Mouse (Mus musculus) testis, adult 2 months (tissue): ENCODE data around the gene Ssmem1.

ENCODE experiments used
- CTCF ChIP-seq: fragments of 200-500 bp; IDR thresholded peaks from 2 replicates; pipeline ENCODE4 v1.5.1; 2012; ENCODE audit warnings: low read depth, mild to moderate bottlenecking, inconsistent platforms, low read length, moderate library complexity; ENCODE audit not compliant: control insufficient read depth, insufficient read depth, insufficient replicate concordance
- POLR2A ChIP-seq: fragments of 200-500 bp; IDR thresholded peaks from 2 replicates; pipeline ENCODE4 v1.6.1; 2012; ENCODE audit warnings: low read depth, mild to moderate bottlenecking, inconsistent platforms, low read length, moderate library complexity; ENCODE audit not compliant: control insufficient read depth

DNA sequence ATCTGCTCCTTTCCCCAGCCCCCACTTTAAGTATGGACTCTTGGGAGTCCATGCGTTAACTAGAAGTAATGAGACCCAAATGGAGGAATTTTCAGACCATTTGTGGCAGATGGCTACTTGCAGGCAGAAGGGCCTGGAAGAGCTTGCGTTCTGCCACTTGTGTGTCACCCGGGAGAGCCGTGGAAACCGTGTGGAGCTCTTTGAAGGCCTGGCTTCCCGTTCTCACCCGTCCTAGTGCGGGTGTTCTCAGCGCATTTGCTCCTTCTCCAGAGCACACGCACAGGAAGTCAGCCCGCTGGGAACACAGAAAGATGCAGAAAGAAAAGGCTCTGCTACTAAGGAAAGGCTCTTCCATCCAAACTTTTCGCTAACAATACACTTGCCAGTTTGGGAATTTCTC is 33.4 kb downstream of the Ssmem1 start:
- TF ChIP-seq CTCF (no peak), POLR2A (no peak)
